Mouse (Mus musculus) CH12.LX (cell line): ENCODE measurements around the gene Cdyl. TPM values are rescaled to one million over a fixed set of nuclear protein-coding genes. Genes with fewer than 3 reads are reported as not detected.

Experiments used
- DNase-seq: peaks from one replicate; pipeline ENCODE4 v3.0.0-alpha.2; 2013; ENCODE audit errors: extremely low read depth
- H3K27ac ChIP-seq: 2 replicates; pipeline ENCODE4 v1.5.1; 2012; ENCODE audit warnings: low read depth, mild to moderate bottlenecking, control low read depth, moderate library complexity; ENCODE audit not compliant: insufficient read depth
- H3K27me3 ChIP-seq: replicated peaks from 2 replicates; pipeline ENCODE3; 2012; ENCODE audit warnings: inconsistent platforms
- H3K36me3 ChIP-seq, 2 experiments: replicated peaks in 1 of 2; 2 replicates each; pipeline versions ENCODE3 to v1.6.1; 2012; ENCODE audit warnings: inconsistent platforms in 1 of 2, low read length in 1 of 2, mild to moderate bottlenecking in 1 of 2, mixed read lengths in 1 of 2, moderate library complexity in 1 of 2; ENCODE audit not compliant: control insufficient read depth in 1 of 2, insufficient read depth in 1 of 2
- H3K4me1 ChIP-seq, 2 experiments: 2 replicates each; pipeline ENCODE4 v1.6.1; 2012; ENCODE audit warnings: inconsistent platforms in 1 of 2, moderate library complexity in 1 of 2; ENCODE audit not compliant: insufficient read depth in 2 of 2, control insufficient read depth in 1 of 2
- H3K4me2 ChIP-seq: 2 replicates; pipeline ENCODE4 v1.6.1; 2012; ENCODE audit warnings: low read depth, mild to moderate bottlenecking, control low read depth; ENCODE audit not compliant: poor library complexity, insufficient read depth, severe bottlenecking
- H3K4me3 ChIP-seq, 3 experiments: fragments of 150-350 bp in 1 of 3; sonication (generic) in 1 of 3; replicated peaks in 1 of 3; 2 replicates each; pipeline versions ENCODE3 to v1.5.1; 2011 to 2012; ENCODE audit warnings: low read depth in 2 of 3, low read length in 2 of 3, mild to moderate bottlenecking in 2 of 3, moderate library complexity in 2 of 3, control low read depth in 1 of 3, improper control_type of control experiment in 1 of 3, inconsistent platforms in 1 of 3, mixed read lengths in 1 of 3; ENCODE audit not compliant: poor library complexity in 1 of 3
- H3K79me2 ChIP-seq: replicated peaks from 2 replicates; pipeline ENCODE4 v1.6.1; 2012; ENCODE audit warnings: mild to moderate bottlenecking, moderate library complexity; ENCODE audit not compliant: control insufficient read depth, poor library complexity, insufficient read depth, severe bottlenecking; ENCODE audit errors: extremely low read depth
- H3K9ac ChIP-seq: 2 replicates; pipeline ENCODE4 v1.6.1; 2012; ENCODE audit warnings: low read depth, mild to moderate bottlenecking, control low read depth, moderate library complexity; ENCODE audit not compliant: insufficient read depth
- H3K9me3 ChIP-seq: replicated peaks from 2 replicates; pipeline ENCODE3; 2012; ENCODE audit warnings: low read length, inconsistent platforms, mixed read lengths
- BHLHE40 ChIP-seq: IDR thresholded peaks from 2 replicates; pipeline ENCODE4 v1.6.1; 2011; ENCODE audit warnings: mild to moderate bottlenecking, low read depth, low read length, improper control_type of control experiment
- CHD1 ChIP-seq: IDR thresholded peaks from 2 replicates; pipeline ENCODE4 v1.6.1; 2012; ENCODE audit warnings: low read depth, low read length, improper control_type of control experiment, inconsistent platforms
- CHD2 ChIP-seq: IDR thresholded peaks from 2 replicates; pipeline ENCODE4 v1.6.1; 2011; ENCODE audit warnings: low read length, improper control_type of control experiment
- E2F4 ChIP-seq: IDR thresholded peaks from 2 replicates; pipeline ENCODE4 v1.6.1; 2011; ENCODE audit warnings: low read depth, low read length, improper control_type of control experiment; ENCODE audit not compliant: insufficient replicate concordance
- EP300 ChIP-seq: IDR thresholded peaks from 2 replicates; pipeline ENCODE4 v1.6.1; 2011; ENCODE audit warnings: low read length, improper control_type of control experiment
- ETS1 ChIP-seq: conservative IDR thresholded peaks from 2 replicates; pipeline ENCODE4 v1.6.1; 2012; ENCODE audit warnings: low read depth, mild to moderate bottlenecking, inconsistent platforms, low read length, improper control_type of control experiment, moderate library complexity
- GABPA ChIP-seq: IDR thresholded peaks from 2 replicates; pipeline ENCODE4 v1.6.1; 2012; ENCODE audit warnings: low read depth, low read length, improper control_type of control experiment, inconsistent platforms; ENCODE audit not compliant: insufficient replicate concordance
- HCFC1 ChIP-seq: IDR thresholded peaks from 2 replicates; pipeline ENCODE4 v1.6.1; 2012; ENCODE audit warnings: low read depth, mild to moderate bottlenecking, inconsistent platforms, low read length, improper control_type of control experiment
- KAT2A ChIP-seq: IDR thresholded peaks from 2 replicates; pipeline ENCODE4 v1.6.1; 2012; ENCODE audit warnings: low read length, improper control_type of control experiment, inconsistent platforms; ENCODE audit not compliant: insufficient replicate concordance
- MAFK ChIP-seq: IDR thresholded peaks from 2 replicates; pipeline ENCODE4 v1.6.1; 2011; ENCODE audit warnings: low read length, improper control_type of control experiment; ENCODE audit not compliant: insufficient replicate concordance
- MAX ChIP-seq: IDR thresholded peaks from 2 replicates; pipeline ENCODE4 v1.6.1; 2011; ENCODE audit warnings: low read length, improper control_type of control experiment
- NELFE ChIP-seq: IDR thresholded peaks from 2 replicates; pipeline ENCODE4 v1.6.1; 2011; ENCODE audit warnings: low read depth, low read length, improper control_type of control experiment
- NRF1 ChIP-seq: IDR thresholded peaks from 2 replicates; pipeline ENCODE4 v1.6.1; 2014; ENCODE audit warnings: low read depth, mild to moderate bottlenecking, inconsistent platforms, low read length, improper control_type of control experiment, moderate library complexity
- PAX5 ChIP-seq: IDR thresholded peaks from 2 replicates; pipeline ENCODE4 v1.6.1; 2012; ENCODE audit warnings: low read length, inconsistent platforms, mixed read lengths
- RAD21 ChIP-seq: IDR thresholded peaks from 2 replicates; pipeline ENCODE4 v1.6.1; 2011; ENCODE audit warnings: low read depth, mild to moderate bottlenecking, low read length, improper control_type of control experiment, moderate library complexity
- RCOR1 ChIP-seq: conservative IDR thresholded peaks from 2 replicates; pipeline ENCODE4 v1.6.1; 2012; ENCODE audit warnings: low read depth, mild to moderate bottlenecking, inconsistent platforms, low read length, improper control_type of control experiment
- SIN3A ChIP-seq: IDR thresholded peaks from 2 replicates; pipeline ENCODE4 v1.6.1; 2012; ENCODE audit warnings: low read length, improper control_type of control experiment, inconsistent platforms
- SMC3 ChIP-seq: IDR thresholded peaks from 2 replicates; pipeline ENCODE4 v1.6.1; 2011; ENCODE audit warnings: low read depth, low read length, improper control_type of control experiment
- TBP ChIP-seq: conservative IDR thresholded peaks from 2 replicates; pipeline ENCODE4 v1.6.1; 2011; ENCODE audit warnings: low read depth, low read length, improper control_type of control experiment
- TCF12 ChIP-seq: IDR thresholded peaks from 2 replicates; pipeline ENCODE4 v1.6.1; 2014; ENCODE audit warnings: low read depth, mild to moderate bottlenecking, inconsistent platforms, low read length, improper control_type of control experiment
- UBTF ChIP-seq: IDR thresholded peaks from 2 replicates; pipeline ENCODE4 v1.6.1; 2012; ENCODE audit warnings: low read depth, mild to moderate bottlenecking, inconsistent platforms, low read length, improper control_type of control experiment, moderate library complexity
- USF2 ChIP-seq: conservative IDR thresholded peaks from 2 replicates; pipeline ENCODE4 v1.6.1; 2011; ENCODE audit warnings: low read depth, low read length, improper control_type of control experiment
- ZC3H11A ChIP-seq: IDR thresholded peaks from 2 replicates; pipeline ENCODE4 v1.6.1; 2012; ENCODE audit warnings: low read depth, mild to moderate bottlenecking, inconsistent platforms, low read length, improper control_type of control experiment
- ZKSCAN1 ChIP-seq: IDR thresholded peaks from 2 replicates; pipeline ENCODE4 v1.6.1; 2012; ENCODE audit warnings: low read depth, inconsistent platforms, low read length, improper control_type of control experiment, borderline replicate concordance
- ZNF384 ChIP-seq: IDR thresholded peaks from 2 replicates; pipeline ENCODE4 v1.6.1; 2012; ENCODE audit warnings: low read depth, low read length, improper control_type of control experiment, inconsistent platforms
- dilution Hi-C: fragments of 300-500 bp; cut with MboI; formaldehyde crosslinking; loops from 2 replicates; pipeline ENCODE4 v1.14.3; 2020; ENCODE audit warnings: low sequenced_read_pairs; ENCODE audit not compliant: extremely low pct_unique_long_range_greater_than_20kb, extremely low pct_ligation_motif_present
- in situ Hi-C: fragments of 300-500 bp; cut with MboI; formaldehyde crosslinking; loops from 3 replicates; pipeline ENCODE4 v1.14.3; 2019; ENCODE audit warnings: low sequenced_read_pairs, low pct_ligation_motif_present, low pct_unique_long_range_greater_than_20kb, mixed read lengths
- polyA plus RNA-seq: library from polyadenylated mRNA; unstranded; fragments of >175 nt; gene quantifications from 2 replicates; pipeline ENCODE4 v1.2.1, GENCODE M21; 2012; ENCODE audit warnings: low read depth; ENCODE audit not compliant: insufficient read length
- total RNA-seq, 2 experiments: library from RNA; depleted of rRNA; stranded (reverse); fragments of 300-350 nt in 1 of 2; fragments of >200 nt in 1 of 2; gene quantifications; 2 replicates each; pipeline ENCODE4 v1.2.3; 2012 to 2014

Cdyl gene
- total and polyA plus RNA-seq, 3 experiments: 5.7 to 9.1 (median 8.3) TPM

GRCm38 (mm10) chr13:35800270-35800669, 140.6 kb downstream of the Cdyl start:
- no peak overlapping the region for H3K4me3 ChIP-seq
- in situ Hi-C loops: no loop called here
- TF ChIP-seq ZC3H11A: no peak
- TF ChIP-seq ZKSCAN1: no peak
- TF ChIP-seq MAX: no peak
- no peak for TF ChIP-seq RCOR1
- no peak for TF ChIP-seq E2F4
- no peak for TF ChIP-seq USF2
- no peak for TF ChIP-seq KAT2A
- no peak for TF ChIP-seq ETS1
- TF ChIP-seq SMC3: no peak
- no peak for TF ChIP-seq NELFE
- TF ChIP-seq CHD2: no peak
- TF ChIP-seq PAX5: no peak
- no peak for TF ChIP-seq NRF1
- TF ChIP-seq SIN3A: no peak
- no peak for TF ChIP-seq UBTF
- TF ChIP-seq MAFK: no peak
- no peaks in the 10 kb centered on the region; the same call in 1 of the 2 replicates for H3K79me2 ChIP-seq
- no peak for DNase-seq
- H3K4me1 ChIP-seq: peaks cover 12 to 39% of the 10 kb centered on the region in 2 experiments
- no peak overlapping the region for H3K9ac ChIP-seq
- dilution Hi-C loops: no loop called here
- no peak overlapping the region for H3K4me2 ChIP-seq
- H3K36me3 ChIP-seq: peaks cover 0 to 19% of the 10 kb centered on the region in 2 experiments
- H3K27ac ChIP-seq: no peak overlapping the region
- H3K9me3 ChIP-seq: peaks cover 4% of the 10 kb centered on the region
- no peaks in the 10 kb centered on the region for H3K27me3 ChIP-seq

GRCm38 (mm10) chr13:35805727-35806126, 146.1 kb downstream of the Cdyl start:
- peaks cover 17 to 36% of the 10 kb centered on the region in 2 experiments for H3K4me1 ChIP-seq
- H3K27me3 ChIP-seq: no peaks in the 10 kb centered on the region
- no peak overlapping the region for H3K9ac ChIP-seq
- H3K4me2 ChIP-seq: no peak overlapping the region
- dilution Hi-C loops (no loop called here), in situ Hi-C loops (no loop called here)
- no peak for DNase-seq
- H3K79me2 ChIP-seq: no peaks in the 10 kb centered on the region; the same call in none of the 2 replicates
- no peak for TF ChIP-seq CHD1
- TF ChIP-seq ZKSCAN1: no peak
- TF ChIP-seq BHLHE40: no peak
- no peak for TF ChIP-seq TBP
- no peak for TF ChIP-seq TCF12
- TF ChIP-seq RAD21: no peak
- no peak for TF ChIP-seq EP300
- TF ChIP-seq GABPA: no peak
- TF ChIP-seq E2F4: no peak
- no peak for TF ChIP-seq SMC3
- TF ChIP-seq CHD2: no peak
- TF ChIP-seq ETS1: no peak
- no peak for TF ChIP-seq HCFC1
- no peak for TF ChIP-seq NELFE
- TF ChIP-seq ZNF384: no peak
- TF ChIP-seq, all 38 proteins: peak for 0
- no peak overlapping the region for H3K27ac ChIP-seq
- no peak overlapping the region for H3K4me3 ChIP-seq
- peaks cover 0 to 20% of the 10 kb centered on the region in 2 experiments for H3K36me3 ChIP-seq
- H3K9me3 ChIP-seq: peaks cover 4% of the 10 kb centered on the region
